Mouse (Mus musculus) G1E (cell line): Measurements from ENCODE around the gene Spa17. TPM values are rescaled to one million over a fixed set of nuclear protein-coding genes. Genes with fewer than 3 reads are reported as not detected.

Source experiments
- ATAC-seq: 2 replicates; pipeline ENCODE4 v1.8.0; 2016; ENCODE audit warnings: mild to moderate bottlenecking; ENCODE audit not compliant: insufficient number of reproducible peaks, poor library complexity, low FRiP score, severe bottlenecking; ENCODE audit errors: extremely low read depth
- DNase-seq: peaks from one replicate; pipeline ENCODE4 v3.0.0; 2012; ENCODE audit warnings: low spot score
- H3K27me3 ChIP-seq: 2 replicates; pipeline ENCODE4 v1.6.1; 2012; ENCODE audit warnings: mild to moderate bottlenecking, low read length, inconsistent platforms; ENCODE audit not compliant: insufficient read depth
- H3K36me3 ChIP-seq: replicated peaks from 2 replicates; pipeline ENCODE3; 2012; ENCODE audit warnings: mild to moderate bottlenecking, inconsistent platforms
- H3K4me1 ChIP-seq: 2 replicates; pipeline ENCODE4 v1.6.1; 2012; ENCODE audit warnings: low read depth, low read length, inconsistent platforms, mixed read lengths; ENCODE audit not compliant: insufficient read depth
- H3K4me3 ChIP-seq: 2 replicates; pipeline ENCODE4 v1.5.1; 2012; ENCODE audit warnings: low read depth, mild to moderate bottlenecking, inconsistent platforms, low read length, moderate library complexity, mixed read lengths
- H3K9me3 ChIP-seq: replicated peaks from 2 replicates; pipeline ENCODE4 v1.6.1; 2012; ENCODE audit warnings: inconsistent platforms
- CTCF ChIP-seq: IDR thresholded peaks from 2 replicates; pipeline ENCODE4 v1.5.1; 2012; ENCODE audit warnings: low read depth, low read length, inconsistent platforms, mixed read lengths
- GATA1 ChIP-seq: IDR thresholded peaks from 2 replicates; pipeline ENCODE4 v1.6.1; 2012; ENCODE audit warnings: borderline replicate concordance, low read length, inconsistent platforms, mixed read lengths
- GATA2 ChIP-seq: IDR thresholded peaks from 2 replicates; pipeline ENCODE4 v1.6.1; 2012; ENCODE audit warnings: low read depth, low read length, inconsistent platforms, borderline replicate concordance
- POLR2AphosphoS5 ChIP-seq: IDR thresholded peaks from 2 replicates; pipeline ENCODE4 v1.6.1; 2012; ENCODE audit warnings: low read depth, low read length, inconsistent platforms; ENCODE audit not compliant: insufficient replicate concordance
- TAL1 ChIP-seq: conservative IDR thresholded peaks from 2 replicates; pipeline ENCODE4 v1.6.1; 2012; ENCODE audit warnings: low read depth, low read length, inconsistent platforms, mixed read lengths
- polyA plus RNA-seq: library from polyadenylated mRNA; stranded (reverse); fragments of >175 nt; gene quantifications from 2 replicates; pipeline ENCODE4 v1.2.3, GENCODE M21; 2012
- total RNA-seq, 2 experiments: library from RNA; stranded (forward) in 1 of 2; stranded (reverse) in 1 of 2; fragments of 200-1000 nt in 1 of 2; fragments of >200 nt in 1 of 2; fragmentation: Nextera tagmentation in 1 of 2; gene quantifications; 2 replicates each; pipeline ENCODE4 v1.2.3; 2014 to 2017

The Spa17 gene
- total RNA-seq (2014; fragmentation: Nextera tagmentation) (12.4 and 21.1 TPM in 2 replicates), total RNA-seq (2017) (12.1 and 13.0 TPM in 2 replicates), polyA plus RNA-seq (1.7 and 1.8 TPM in 2 replicates)

DNA sequence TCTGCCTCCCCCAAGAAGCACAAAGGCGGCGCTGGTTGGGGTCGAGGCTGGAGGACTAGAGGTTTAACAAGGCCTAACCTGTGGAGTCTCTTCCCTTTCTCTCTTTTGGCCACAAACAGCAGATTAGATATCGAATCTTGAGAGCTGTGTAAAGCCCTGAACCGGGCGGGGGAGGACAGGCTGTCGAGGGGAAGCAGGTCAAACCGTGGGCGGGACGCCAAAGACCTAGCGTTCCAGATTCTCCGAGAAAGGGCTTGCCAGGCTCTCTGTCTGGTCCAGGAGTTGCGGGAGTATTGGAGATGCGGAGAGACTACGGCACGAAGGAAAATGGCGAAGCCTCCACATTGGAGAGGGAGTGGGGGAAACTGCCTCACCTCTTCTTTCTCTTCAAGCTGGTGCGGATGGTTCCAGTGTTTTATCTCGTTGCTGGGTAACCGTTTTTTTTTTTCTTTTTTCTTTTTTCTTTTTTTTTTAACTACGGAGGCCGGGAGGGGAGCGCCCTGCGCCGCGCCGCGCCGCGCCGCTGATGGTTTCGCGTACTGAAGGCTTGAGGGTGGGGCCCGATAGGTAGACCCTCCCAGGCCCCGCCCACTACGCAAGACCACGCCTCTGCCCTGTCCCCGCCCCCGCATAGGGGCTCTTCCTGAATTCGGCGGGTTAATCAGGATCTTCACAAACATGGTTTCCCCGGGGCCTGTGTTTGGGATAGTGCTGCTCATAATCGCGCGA, at the start of gene Spa17:
TSS of gene Spa17 (minus strand) at position 541 of the 729 bp plus-strand sequence.
- DNase-seq (peak; percentile 68), ATAC-seq (peak; percentile 78)
- Histone ChIP-seq H3K36me3 (peaks cover 13% of the 10 kb centered on the region), H3K9me3 (no peaks in the 10 kb centered on the region), H3K4me3 (peak within 1 kb of the TSS; percentile 72), H3K27me3 (no peaks in the 10 kb centered on the region), H3K4me1 (peaks cover 68% of the 10 kb centered on the region)
- no peak for TF ChIP-seq TAL1
- TF ChIP-seq POLR2AphosphoS5 = no peak
- no peak for TF ChIP-seq GATA2
- no peak for TF ChIP-seq GATA1
- no peak for TF ChIP-seq CTCF

DNA sequence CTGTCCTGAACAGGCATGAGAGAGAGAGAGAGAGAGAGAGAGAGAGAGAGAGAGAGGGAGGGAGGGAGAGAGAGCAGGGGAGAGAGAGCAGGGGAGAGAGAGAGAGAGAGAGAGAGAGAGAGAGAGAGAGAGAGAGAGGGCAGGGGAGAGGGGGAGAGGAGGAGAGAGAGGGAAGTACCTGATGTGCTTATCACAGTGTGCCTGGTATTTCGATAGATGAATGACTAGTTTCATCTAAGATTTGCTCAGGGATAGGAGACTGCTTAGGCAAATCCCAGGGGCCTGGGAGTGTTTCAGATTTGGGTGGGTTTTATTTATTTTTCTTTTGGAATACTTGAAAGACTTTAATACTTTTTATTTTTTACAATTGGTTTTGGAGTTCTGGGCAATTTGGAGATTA, 49.7 kb upstream of the Spa17 start:
- TF ChIP-seq GATA2 = no peak
- TF ChIP-seq TAL1 = no peak
- no peak for TF ChIP-seq POLR2AphosphoS5
- TF ChIP-seq CTCF = no peak
- no peak for TF ChIP-seq GATA1
- no peak for DNase-seq

DNA sequence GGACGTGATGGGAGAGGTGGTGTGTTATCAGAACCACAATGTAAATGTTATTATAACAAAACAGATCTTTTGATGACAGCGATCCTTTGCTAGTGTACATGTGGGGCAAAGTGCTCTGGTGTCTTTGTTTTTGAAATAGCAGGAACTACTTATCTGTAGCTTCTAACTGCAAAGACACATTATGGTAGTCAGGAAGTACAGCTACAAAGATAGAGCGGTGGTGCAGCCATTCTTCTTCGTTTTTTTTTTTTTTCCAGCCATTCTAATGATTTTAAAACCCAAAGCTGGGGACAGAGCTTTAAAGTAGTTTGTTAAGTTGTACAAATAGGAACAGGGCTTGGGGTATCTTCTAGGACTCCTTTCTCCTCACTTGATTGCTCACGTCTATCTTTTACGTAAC, 45.9 kb upstream of the Spa17 start:
- ATAC-seq = no peak
- Histone ChIP-seq H3K36me3 (peaks cover 10% of the 10 kb centered on the region), H3K4me3 (no peak overlapping the region), H3K4me1 (peaks cover 4% of the 10 kb centered on the region), H3K9me3 (no peaks in the 10 kb centered on the region), H3K27me3 (peaks cover 6% of the 10 kb centered on the region)
- no peak for DNase-seq
- TF ChIP-seq GATA1 (no peak), GATA2 (no peak), TAL1 (no peak), POLR2AphosphoS5 (no peak), CTCF (no peak)

More for the DNA sequence above, 49.7 kb upstream of the Spa17 start:
- ATAC-seq = no peak
- Histone ChIP-seq H3K27me3 (peaks cover 33% of the 10 kb centered on the region), H3K4me1 (no peaks in the 10 kb centered on the region), H3K36me3 (no peaks in the 10 kb centered on the region), H3K4me3 (no peak overlapping the region), H3K9me3 (no peaks in the 10 kb centered on the region)

DNA sequence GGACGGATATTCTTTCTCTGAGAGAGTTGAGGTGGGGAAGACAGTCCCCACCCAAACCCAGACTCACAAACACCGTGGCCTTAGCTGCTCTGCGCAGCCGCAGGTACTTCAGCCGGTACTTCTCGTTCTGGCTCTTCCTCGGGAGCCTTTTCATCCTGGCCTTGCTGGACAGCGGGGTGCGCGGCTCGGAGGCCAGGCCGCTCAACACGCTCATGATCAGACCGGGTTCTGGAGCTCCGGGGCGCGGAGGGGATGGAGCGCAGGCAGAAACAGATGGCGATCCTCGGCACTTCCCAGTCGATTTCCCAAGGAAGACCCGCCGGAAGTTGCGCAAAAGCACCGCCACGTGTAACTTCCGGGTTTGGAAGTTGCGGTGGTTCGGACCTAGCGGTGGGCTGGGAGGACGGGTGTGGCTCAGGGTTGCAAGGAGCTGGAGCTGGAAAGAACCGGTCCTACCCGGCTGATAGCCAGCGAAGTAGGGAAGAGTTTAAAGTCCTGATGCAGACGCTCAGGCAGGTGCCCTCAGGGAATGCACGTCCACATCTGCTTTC, 43.5 kb upstream of the Spa17 start, which contains the start of gene Tbrg1:
TSS of gene Tbrg1 (minus strand) at position 382 of the 551 bp plus-strand sequence.
- ATAC-seq (peak; percentile 86), DNase-seq (peak; percentile 77)
- TF ChIP-seq POLR2AphosphoS5 = no peak
- TF ChIP-seq GATA2 = no peak
- no peak for TF ChIP-seq GATA1
- TF ChIP-seq TAL1 = no peak
- TF ChIP-seq CTCF = no peak
- H3K27me3 ChIP-seq = no peaks in the 10 kb centered on the region; the same call in 1 of the 2 replicates
- H3K9me3 ChIP-seq = no peaks in the 10 kb centered on the region
- peaks cover 34% of the 10 kb centered on the region for H3K36me3 ChIP-seq
- peak within 1 kb of the TSS; percentile 87 for H3K4me3 ChIP-seq
- peaks cover 4% of the 10 kb centered on the region for H3K4me1 ChIP-seq

DNA sequence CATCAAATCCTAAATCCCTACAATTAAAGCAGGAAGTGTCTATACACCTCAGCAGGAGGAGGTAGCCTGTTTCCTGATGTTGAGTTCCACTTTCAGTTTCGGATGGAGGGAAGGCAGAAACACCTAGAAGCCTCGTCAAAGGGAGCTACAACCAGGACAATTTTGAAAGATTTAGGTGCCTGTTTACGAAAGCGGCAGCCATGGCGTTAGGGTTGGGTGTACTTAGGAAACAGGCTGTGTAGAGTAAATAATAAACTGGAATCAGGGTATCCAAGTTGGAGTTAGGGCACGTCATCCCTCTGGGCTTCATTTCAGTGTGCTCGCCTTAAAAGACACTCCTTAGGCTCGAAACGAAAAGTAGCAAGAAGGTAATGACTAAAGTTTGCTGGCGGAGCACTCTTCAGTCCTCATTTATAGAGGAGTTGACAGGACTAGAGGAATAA, 42.9 kb upstream of the Spa17 start:
- Histone ChIP-seq H3K4me1 (peaks cover 4% of the 10 kb centered on the region), H3K4me3 (peak overlapping the region; percentile 87), H3K9me3 (no peaks in the 10 kb centered on the region), H3K36me3 (peaks cover 37% of the 10 kb centered on the region), H3K27me3 (no peaks in the 10 kb centered on the region; the same call in 1 of the 2 replicates)
- TF ChIP-seq GATA1 = no peak
- TF ChIP-seq TAL1 = no peak
- no peak for TF ChIP-seq CTCF
- no peak for TF ChIP-seq POLR2AphosphoS5
- no peak for TF ChIP-seq GATA2
- peak; percentile 8 for DNase-seq
- ATAC-seq = no peak

DNA sequence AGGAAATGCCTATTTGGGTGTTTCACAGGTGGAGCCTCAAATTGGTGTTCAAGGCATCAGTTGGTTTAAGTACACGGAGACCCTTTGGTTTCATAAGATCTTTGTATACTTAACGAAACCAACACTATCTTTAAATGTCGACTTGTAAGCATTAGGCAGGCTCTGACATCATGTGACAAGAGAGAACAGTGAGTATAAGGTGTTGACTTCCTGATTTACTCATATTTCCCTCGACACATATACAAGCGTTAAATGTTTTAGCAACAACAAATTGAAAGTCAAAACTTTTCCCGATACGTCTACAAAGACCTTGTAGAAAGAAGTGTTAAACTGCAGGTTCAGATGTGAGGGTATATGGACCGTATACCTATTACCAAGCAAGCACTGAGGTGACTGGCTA, 42.4 kb upstream of the Spa17 start:
- Histone ChIP-seq H3K27me3 (no peaks in the 10 kb centered on the region), H3K36me3 (peaks cover 42% of the 10 kb centered on the region), H3K9me3 (no peaks in the 10 kb centered on the region), H3K4me3 (peak overlapping the region; percentile 87), H3K4me1 (peaks cover 4% of the 10 kb centered on the region)
- ATAC-seq = 0 out of 2 replicates have a peak, but pooled peaks have one; percentile 23
- DNase-seq = peak; percentile 20
- TF ChIP-seq GATA2 (no peak), POLR2AphosphoS5 (no peak), GATA1 (no peak), CTCF (no peak)
